Mouse (Mus musculus) heart, postnatal 0 days (tissue): ENCODE data around the gene Lss. TPM values are rescaled to one million over a fixed set of nuclear protein-coding genes. Genes with fewer than 3 reads are reported as not detected.

ENCODE experiments used
- ATAC-seq: fragments of 200-750 bp; cut with Nextera tagmentation; 2 replicates; pipeline ENCODE4 v1.8.0; 2017; ENCODE audit warnings: low read depth, moderate number of reproducible peaks, moderate library complexity; ENCODE audit not compliant: insufficient read depth
- DNase-seq: peaks from one replicate; pipeline ENCODE4 v3.0.0-alpha.2; 2016; ENCODE audit warnings: low spot score
- H3K27ac ChIP-seq: fragments of 300-500 bp; sonication (generic); 2 replicates; pipeline ENCODE4 v1.5.1; 2014; ENCODE audit warnings: low read depth, mild to moderate bottlenecking
- H3K27me3 ChIP-seq: fragments of 300-500 bp; sonication (generic); 2 replicates; pipeline ENCODE4 v1.6.1; 2014; ENCODE audit warnings: low read length, mixed read lengths; ENCODE audit not compliant: control insufficient read depth, insufficient read depth
- H3K36me3 ChIP-seq: fragments of 300-500 bp; sonication (generic); replicated peaks from 2 replicates; pipeline ENCODE4 v1.6.1; 2014; ENCODE audit warnings: low read length, mixed read lengths; ENCODE audit not compliant: control insufficient read depth, insufficient read depth
- H3K4me1 ChIP-seq: fragments of 300-500 bp; sonication (generic); 2 replicates; pipeline ENCODE4 v1.6.1; 2014; ENCODE audit warnings: antibody characterized with exemption; ENCODE audit not compliant: control insufficient read depth, insufficient read depth
- H3K4me2 ChIP-seq: fragments of 300-500 bp; sonication (generic); 2 replicates; pipeline ENCODE4 v1.6.1; 2014; ENCODE audit warnings: low read depth, mild to moderate bottlenecking, low read length, moderate library complexity
- H3K4me3 ChIP-seq: fragments of 300-500 bp; sonication (generic); 2 replicates; pipeline ENCODE4 v1.5.1; 2014; ENCODE audit warnings: low read depth, low read length
- H3K9ac ChIP-seq: fragments of 300-500 bp; sonication (generic); replicated peaks from 2 replicates; pipeline ENCODE4 v1.6.1; 2014; ENCODE audit warnings: low read depth, low read length, mixed read lengths
- H3K9me3 ChIP-seq: fragments of 300-500 bp; sonication (generic); replicated peaks from 2 replicates; pipeline ENCODE4 v1.6.1; 2016; ENCODE audit warnings: low read length; ENCODE audit not compliant: control insufficient read depth
- CTCF ChIP-seq: IDR thresholded peaks from 2 replicates; pipeline ENCODE4 v1.5.1; 2016; ENCODE audit warnings: antibody characterized with exemption, control low read depth, low read depth
- EP300 ChIP-seq: IDR thresholded peaks from 2 replicates; pipeline ENCODE4 v1.6.1; 2016; ENCODE audit warnings: antibody characterized with exemption, low read depth
- WGBS: fragments of 180-500 bp; shearing (Covaris S2); extraction: QIAGEN DNeasy Blood & Tissue Kit; methylation state at CpG from one replicate; pipeline ENCODE4 v1.1.7; 2014; 5-methylcytosine and 5-hydroxymethylcytosine counted together
- polyA plus RNA-seq: library from polyadenylated mRNA; unstranded; fragments of >200 nt; fragmentation: Nextera tagmentation; extraction: Ambion mirVana; gene quantifications from 2 replicates; pipeline ENCODE4 v1.2.1, GENCODE M21; 2015
- total RNA-seq: library from RNA; depleted of rRNA; stranded (reverse); fragments of >200 nt; gene quantifications from 2 replicates; pipeline ENCODE4 v1.2.3, GENCODE M21; 2014; ENCODE audit warnings: low replicate concordance

Lss gene
- total and polyA plus RNA-seq, 2 experiments from 2014 or later: 4.9 to 7.8 TPM

DNA sequence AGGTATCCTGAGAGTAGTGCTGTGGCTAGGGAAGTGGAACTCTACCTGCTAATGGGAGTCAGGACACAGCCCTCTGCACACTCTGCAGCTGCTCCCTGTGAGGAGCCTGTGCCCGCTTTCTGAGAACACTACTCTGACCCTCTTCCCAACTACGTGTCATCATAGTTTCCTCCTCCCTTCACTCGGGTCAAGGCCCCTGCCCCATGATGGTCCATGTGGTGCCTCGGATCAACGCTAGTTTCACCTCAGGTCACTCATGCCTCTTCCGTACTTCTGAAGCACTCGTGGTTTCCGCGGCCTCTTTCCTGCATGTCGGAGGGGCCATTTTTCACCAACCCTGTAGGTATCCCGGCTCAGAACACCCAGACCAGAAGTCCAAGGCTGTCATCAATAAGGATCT lies 466 bp upstream of the Lss start:
- no peak for TF ChIP-seq CTCF
- TF ChIP-seq EP300: no peak
- Histone ChIP-seq H3K4me1 (peaks cover 13% of the 10 kb centered on the region), H3K4me3 (peak overlapping the region; percentile 59), H3K27ac (peak overlapping the region; percentile 32; the same call in 1 of the 2 replicates), H3K9me3 (no peaks in the 10 kb centered on the region), H3K9ac (peak overlapping the region; percentile 13; the same call in 1 of the 2 replicates), H3K36me3 (peaks cover 17% of the 10 kb centered on the region; the same call in 1 of the 2 replicates), H3K4me2 (peak overlapping the region; percentile 86), H3K27me3 (no peaks in the 10 kb centered on the region)
- WGBS: 2% methylated on average over 11 of the region's 11 CpGs
- peak; percentile 34; the same call in 1 of the 2 replicates for ATAC-seq
- DNase-seq: no peak

DNA sequence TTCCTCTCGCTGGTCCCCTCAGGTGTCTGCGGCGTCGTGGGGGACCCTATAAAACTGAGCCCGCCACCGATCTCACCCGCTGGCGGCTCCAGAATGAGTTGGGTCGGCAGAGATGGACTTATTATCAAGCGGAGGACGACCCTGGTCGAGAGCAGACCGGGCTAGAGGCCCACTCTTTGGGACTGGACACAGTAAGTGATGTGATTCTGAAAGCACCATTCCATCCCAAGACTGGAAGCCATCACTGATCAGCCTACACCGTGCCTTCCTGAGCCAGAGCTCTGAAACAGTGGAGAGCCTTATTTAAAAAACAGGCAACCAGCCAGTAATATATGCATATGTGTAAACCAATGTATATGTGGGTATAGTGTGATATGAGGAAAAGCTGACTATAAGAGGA lies 440 bp downstream of the Lss start:
- peak overlapping the region; percentile 27 for H3K27ac ChIP-seq
- no peaks in the 10 kb centered on the region for H3K9me3 ChIP-seq
- H3K4me2 ChIP-seq: peak overlapping the region; percentile 86
- no peaks in the 10 kb centered on the region for H3K27me3 ChIP-seq
- 3% methylated on average over 14 of the region's 14 CpGs for WGBS
- H3K36me3 ChIP-seq: peaks cover 24% of the 10 kb centered on the region; the same call in 1 of the 2 replicates
- H3K4me1 ChIP-seq: peaks cover 13% of the 10 kb centered on the region
- peak overlapping the region; percentile 45; the same call in 1 of the 2 replicates for H3K9ac ChIP-seq
- DNase-seq (no peak), ATAC-seq (no peak)
- TF ChIP-seq CTCF: no peak
- no peak for TF ChIP-seq EP300
- peak overlapping the region; percentile 59 for H3K4me3 ChIP-seq

DNA sequence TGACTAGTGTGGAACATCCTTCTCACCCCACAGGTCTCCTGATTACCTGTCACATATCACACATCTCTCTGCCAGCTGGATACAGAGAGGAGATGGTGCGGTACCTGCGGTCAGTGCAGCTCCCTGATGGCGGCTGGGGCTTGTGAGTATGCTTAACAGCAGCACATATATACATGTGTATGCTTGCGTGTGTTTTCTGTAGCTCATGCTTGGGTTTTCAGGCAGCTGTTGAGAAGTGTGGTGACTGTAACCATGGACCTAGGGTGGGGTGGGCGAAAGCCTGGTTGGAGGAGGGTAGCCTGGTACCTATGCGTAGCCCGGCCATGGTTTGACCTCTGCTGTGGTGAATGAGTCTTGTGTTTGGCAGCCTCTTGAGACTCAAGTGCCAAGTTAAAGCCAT lies 4.1 kb downstream of the Lss start:
- no peaks in the 10 kb centered on the region for H3K9me3 ChIP-seq
- WGBS: 89% methylated on average over 7 of the region's 7 CpGs
- peaks cover 11% of the 10 kb centered on the region for H3K4me1 ChIP-seq

DNA sequence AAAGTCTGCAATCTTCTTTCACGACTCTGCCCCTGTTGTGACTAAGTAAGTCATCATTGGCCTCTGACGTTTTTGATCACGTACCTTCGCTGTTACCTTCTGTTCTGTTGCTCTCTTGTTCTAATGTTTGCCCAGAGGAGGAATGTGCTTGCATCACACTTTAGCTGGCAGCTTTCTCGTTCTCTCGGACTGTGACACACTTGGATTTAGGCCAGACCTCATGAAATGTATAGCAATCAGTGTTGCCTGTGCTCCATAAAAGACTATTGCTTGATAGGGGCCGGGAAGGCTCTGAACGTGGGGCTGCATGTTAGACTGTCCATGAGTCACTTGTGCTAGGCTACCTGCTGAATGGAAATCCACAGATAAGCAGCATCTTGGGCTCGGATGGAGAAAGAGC lies 6.2 kb downstream of the Lss start:
- WGBS: 55% methylated on average over 9 of the region's 9 CpGs
- TF ChIP-seq CTCF: no peak
- TF ChIP-seq EP300: no peak
- Histone ChIP-seq H3K4me2 (no peak overlapping the region), H3K27ac (no peak overlapping the region), H3K36me3 (peaks cover 78% of the 10 kb centered on the region), H3K9me3 (no peaks in the 10 kb centered on the region), H3K4me1 (no peaks in the 10 kb centered on the region), H3K9ac (no peak overlapping the region), H3K4me3 (no peak overlapping the region), H3K27me3 (no peaks in the 10 kb centered on the region)
- DNase-seq (no peak), ATAC-seq (no peak)

More for the DNA sequence above, 4.1 kb downstream of the Lss start:
- Histone ChIP-seq H3K9ac (no peak overlapping the region), H3K4me2 (no peak overlapping the region), H3K36me3 (peaks cover 57% of the 10 kb centered on the region), H3K27me3 (no peaks in the 10 kb centered on the region), H3K27ac (no peak overlapping the region), H3K4me3 (no peak overlapping the region)
- DNase-seq (no peak), ATAC-seq (no peak)
- TF ChIP-seq CTCF (no peak), EP300 (no peak)

DNA sequence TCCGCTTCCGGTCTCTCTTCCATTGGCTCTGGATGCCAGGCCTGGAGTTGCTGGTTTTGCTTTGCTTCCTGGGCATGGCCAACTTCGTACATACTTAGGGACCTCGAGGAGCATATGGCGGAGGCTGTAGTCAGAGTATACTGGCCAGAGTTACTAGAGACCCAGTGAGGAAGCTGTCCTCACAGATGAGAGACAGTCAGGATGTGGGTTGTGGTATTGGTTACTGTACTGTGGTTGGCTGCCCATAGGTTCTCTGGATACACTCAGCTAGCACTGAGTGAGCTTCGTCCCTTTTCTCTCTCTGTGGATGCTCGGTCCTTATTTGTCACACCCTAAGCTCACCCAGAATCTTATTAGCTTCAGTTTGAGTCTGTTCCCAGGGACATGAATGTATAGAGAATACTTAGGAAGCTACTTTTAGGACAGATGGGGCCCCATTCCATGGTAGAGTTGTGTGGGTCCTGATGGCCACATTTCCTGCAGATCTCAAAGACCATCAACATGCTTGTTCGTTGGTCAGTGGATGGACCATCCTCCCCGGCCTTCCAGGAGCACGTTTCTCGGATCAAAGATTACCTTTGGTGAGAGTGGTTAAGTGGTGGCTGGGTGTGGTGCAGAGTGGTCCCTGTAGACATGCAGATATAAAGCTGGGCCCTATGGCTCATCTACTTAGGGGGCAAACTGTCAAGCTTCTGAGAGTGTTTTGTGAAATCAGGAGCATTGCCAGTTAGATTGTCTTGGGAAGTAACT lies 10.1 kb downstream of the Lss start:
- ATAC-seq (no peak), DNase-seq (no peak)
- 89% methylated on average over 11 of the region's 11 CpGs for WGBS
- no peaks in the 10 kb centered on the region for H3K4me1 ChIP-seq
- H3K9me3 ChIP-seq: no peaks in the 10 kb centered on the region
- peaks cover 92% of the 10 kb centered on the region for H3K36me3 ChIP-seq
- H3K4me2 ChIP-seq: no peak overlapping the region
- H3K4me3 ChIP-seq: no peak overlapping the region
- no peak overlapping the region for H3K27ac ChIP-seq
- no peak overlapping the region for H3K9ac ChIP-seq
- no peak for TF ChIP-seq EP300
- TF ChIP-seq CTCF: no peak
- H3K27me3 ChIP-seq: no peaks in the 10 kb centered on the region
